Mouse (Mus musculus): ENCODE measurements around the gene Wdr92.
"Not testable (repeated sequence)": the region's sequence is repeated elsewhere in the genome, so short reads cannot be mapped to it uniquely, and the experiment has no call there.

Wdr92 gene

DNA sequence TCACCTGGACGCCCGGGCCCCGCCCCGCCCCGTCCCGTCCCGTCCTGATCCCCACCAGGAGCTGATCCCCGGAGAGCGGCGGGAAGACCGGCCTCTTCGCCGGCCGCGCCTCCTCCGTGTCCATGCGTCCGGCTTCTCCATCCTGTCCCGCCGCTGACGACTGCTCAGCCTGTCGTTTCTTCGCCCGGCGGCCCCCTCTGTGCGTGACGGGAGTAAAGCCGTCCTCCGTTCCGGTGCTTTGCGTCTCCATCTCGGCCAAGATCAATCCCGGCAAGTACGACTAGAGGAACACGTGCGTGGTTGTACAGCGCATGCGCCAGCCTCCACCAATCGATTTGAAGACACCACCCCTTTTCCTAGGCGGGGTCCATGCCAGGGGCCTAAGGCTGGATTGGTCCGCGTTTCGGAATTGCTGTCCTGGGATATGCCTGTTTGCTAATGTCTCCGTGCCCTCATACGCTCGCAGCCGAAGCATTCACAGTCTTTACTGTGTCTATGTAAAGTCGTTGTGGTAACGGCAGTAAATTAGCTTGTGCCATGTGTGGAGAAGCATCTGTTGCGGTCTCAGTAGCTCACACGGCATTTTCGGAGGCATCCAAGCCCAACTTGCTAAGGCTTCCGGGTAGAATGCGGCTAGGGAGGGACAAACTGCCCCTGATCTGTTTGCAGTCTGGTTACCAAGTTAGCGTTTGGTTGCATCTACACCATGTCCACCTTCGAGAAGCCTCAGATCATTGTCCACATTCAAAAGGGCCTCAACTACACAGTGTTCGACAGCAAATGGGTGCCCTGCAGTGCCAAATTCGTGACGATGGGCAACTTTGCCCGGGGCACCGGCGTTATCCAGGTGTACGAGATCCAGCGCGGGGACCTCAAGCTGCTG lies 29.6 kb downstream of the Wdr92 start, which contains the start of gene Pno1:
Pno1 (minus strand) TSS at position 311 of the 883 bp plus-strand sequence.
- peak; percentile 98 for DNase-seq (ENCODE audit: low read depth, low spot score)

DNA sequence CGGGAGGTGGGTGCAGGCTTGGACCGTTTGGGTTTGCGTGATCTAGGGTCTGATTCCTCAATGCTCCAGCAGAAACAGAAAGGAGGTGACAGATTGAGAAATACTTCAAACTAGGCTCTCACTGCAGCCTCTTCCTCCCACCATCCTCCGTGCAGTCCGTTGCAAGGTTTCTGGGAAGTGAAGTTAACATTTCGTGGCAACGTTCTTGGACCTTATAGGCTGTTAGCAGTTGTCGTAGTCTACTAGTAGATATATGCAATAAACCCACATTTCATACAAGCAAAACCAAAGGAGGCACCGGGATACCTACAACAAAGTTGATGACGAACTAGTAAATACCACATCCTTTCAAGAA lies 30.2 kb downstream of the Wdr92 start:
- no peak for DNase-seq (ENCODE audit: low read depth, low spot score)

DNA sequence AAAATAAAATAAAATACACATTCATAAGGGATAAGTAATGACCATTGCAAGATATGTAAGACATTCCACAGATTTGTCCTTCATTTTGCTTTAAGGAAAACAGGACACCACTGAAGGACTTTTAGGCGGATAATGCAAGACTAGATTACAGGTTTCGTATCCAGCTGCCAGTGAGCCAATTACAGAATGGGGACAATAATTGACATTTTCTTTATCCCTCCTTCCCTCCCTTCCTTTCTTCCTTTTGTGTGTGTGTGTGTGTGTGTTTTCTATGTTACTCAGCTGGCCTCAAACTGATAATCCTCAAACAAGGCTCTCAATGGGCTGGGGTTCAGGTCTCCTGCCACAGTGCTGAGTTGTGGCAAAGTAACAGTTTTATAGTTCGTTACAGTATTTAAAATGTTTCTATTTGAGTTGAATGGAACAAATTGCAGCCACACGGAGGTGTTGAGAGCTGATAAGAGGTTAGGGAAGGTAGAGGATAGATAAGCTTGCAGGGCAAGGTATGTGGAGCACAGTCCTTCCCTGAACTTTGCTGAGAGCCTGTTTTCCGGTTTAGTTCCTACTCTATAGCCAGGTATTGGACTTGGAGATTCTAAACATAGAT lies 31.1 kb downstream of the Wdr92 start:
- no peak for DNase-seq (ENCODE audit: low read depth, low spot score)

DNA sequence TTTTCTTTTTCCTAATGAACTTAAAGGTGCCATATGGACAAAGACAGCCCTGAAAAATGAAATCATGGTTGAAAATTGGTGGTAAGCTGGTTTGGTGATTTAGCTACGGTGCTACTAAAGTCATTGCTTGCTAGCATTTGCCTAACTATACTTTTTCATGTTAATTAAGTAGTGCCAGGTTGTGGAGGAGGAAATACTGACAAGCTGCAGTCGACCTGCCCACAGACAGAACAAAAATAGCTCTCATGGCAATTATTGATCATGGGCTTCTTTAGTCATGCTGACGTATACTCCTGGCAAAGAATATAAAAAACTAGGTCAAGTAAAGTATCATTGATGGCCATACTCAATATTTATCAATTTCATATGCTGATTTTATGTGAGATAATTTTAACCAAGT lies 33.6 kb downstream of the Wdr92 start:
- no peak for DNase-seq (ENCODE audit: low read depth, low spot score)

DNA sequence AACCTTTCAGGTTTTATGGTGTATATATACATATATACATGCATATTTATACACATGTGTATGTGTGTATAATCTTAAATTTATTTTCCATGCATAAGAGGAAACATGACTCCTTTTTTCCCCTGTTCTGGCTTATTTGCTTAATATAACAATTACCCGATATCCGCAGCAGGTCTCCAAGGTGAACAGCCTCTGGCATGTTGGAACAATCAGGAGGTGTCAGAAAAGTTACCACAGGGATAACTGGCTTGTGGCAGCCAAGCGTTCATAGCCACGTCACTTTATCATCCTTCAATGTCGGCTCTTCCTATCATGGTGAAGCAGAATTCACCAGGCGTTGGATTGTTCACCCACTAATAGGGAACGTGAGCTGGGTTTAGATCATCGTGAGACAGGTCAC lies 39.2 kb downstream of the Wdr92 start:
- no peak for DNase-seq (ENCODE audit: low read depth, low spot score)

DNA sequence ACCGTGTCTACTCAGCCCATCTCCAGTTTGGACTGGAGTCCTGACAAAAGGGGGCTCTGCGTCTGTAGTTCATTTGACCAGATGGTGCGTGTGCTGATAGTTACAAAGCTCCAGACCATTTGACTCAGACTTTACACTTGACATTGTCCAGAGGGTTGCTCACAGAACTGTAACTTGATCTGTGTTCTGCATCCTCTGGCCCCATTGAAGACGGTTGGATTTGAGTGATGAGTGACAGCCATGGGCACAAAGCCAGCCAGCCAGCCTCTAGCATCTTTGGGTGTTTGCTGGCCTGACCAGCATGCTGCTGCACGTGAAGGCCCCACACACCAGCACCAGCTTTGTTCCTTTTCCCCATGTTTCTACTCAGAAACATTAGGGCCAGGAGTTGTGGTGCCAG lies 50.9 kb downstream of the Wdr92 start:
- DNase-seq (ENCODE audit: low read depth, low spot score) = peak; percentile 4

DNA sequence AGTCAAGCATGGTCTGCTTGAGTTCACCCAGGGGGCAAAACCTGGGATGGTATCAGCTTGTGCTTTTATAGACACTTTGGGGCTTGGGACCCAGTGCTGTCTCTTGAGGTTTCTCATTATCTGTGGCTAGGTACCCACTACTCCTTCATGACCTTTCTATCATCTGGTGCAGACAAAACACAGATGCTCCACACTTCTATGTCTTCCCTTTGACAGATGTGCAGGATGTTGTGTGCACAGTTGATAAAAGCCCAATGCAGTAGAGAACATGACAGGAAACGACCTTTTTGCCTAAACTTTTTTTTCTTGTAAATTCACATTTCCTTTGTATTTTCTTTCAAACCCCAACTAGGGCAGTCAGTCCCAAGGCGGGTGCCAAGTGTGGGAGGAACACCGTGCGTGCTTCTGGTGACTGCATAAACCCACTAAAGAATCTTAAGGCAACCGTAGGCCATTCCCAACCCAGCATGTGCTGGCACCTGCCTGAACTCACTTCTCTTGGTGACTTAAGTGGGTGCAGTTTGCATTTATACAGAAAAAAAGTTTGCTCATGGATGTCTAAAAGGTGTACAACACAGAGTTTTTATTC lies 54.6 kb downstream of the Wdr92 start:
- no peak for DNase-seq (ENCODE audit: low read depth, low spot score)

DNA sequence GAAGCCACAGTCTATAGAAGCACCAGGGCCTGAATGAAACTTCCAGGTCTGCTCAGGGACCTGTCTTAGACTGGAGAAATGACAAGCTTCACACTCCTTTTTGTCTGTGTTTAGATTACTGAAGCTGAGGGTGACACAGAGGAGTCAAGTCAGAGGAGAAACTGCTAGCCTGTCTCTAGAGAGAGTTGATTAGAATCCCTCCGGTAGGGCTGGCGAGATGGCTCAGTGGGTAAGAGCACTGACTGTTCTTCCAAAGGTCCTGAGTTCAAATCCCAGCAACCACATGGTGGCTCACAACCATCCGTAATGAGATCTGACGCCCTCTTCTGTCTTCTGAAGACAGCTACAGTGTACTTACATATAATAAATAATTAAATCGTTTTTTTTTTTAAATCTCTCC lies 56.7 kb downstream of the Wdr92 start:
- DNase-seq (ENCODE audit: low read depth, low spot score) = not testable (repeated sequence)

DNA sequence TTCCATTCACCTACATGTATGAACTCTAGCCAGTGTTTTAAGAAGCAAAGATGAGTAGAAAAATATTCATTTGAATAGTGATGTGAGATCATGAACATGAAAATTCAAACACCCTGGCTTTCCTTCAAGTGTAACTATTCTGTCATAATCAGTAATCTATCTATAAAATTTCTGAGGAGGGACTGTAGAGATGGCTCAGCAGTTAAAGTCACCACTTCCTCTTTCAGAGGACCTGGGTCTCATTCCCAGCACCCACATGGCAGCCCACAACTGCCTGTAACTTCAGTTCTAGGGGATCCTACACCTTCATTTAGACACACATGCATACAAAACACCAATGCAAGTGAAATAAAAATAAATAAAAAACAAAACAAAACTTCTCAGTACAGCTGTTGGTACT lies 66.8 kb downstream of the Wdr92 start:
- no peak for DNase-seq (ENCODE audit: low read depth, low spot score)

DNA sequence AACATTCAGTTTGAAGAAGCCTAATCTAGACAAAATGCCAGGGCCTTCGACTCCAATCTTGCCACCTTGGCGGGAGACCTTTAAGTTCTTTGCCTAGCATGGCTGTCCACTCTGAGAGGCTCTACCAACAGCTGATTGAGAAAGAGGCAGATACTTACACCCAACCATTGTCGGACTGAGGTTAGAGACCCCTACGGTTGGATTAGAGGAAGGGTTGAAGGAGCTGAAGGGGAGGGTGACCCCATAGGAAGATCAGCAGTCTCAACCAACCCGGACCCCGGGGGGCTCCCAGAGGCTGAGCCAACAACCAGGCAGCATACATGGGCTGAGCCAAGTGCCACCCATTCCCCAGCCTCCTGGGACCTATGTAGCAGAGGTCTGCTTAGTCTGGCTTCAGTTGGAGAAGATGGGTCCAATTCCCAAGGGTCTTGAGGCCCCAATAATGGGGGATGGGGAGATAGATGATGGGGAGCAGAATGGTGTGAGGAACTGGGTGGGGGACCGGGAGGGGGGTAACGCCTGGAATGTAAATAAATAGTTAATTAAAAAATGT lies 75.0 kb downstream of the Wdr92 start:
- no peak for DNase-seq (ENCODE audit: low read depth, low spot score)

DNA sequence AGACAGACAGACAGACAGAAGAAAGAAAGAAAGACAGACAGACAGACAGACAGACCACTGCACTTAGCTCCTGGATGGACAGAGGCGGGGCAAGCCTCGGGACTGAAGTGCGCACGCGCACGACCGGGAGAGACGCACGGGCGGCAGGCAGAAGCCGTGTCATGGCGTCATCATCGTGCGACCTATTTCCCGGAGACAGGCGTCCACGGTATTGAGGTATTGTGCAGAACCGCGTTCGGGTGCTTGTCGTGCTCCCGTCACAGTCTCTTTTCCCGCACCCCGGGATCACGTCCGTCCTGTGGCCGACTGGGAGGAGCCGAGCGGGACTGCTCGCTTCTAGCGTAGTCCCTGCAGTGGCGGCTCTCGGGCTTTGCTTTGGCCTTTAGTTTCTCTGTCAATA lies 75.5 kb downstream of the Wdr92 start, which contains the start of gene C1d:
C1d (plus strand) TSS at position 137 of the 400 bp plus-strand sequence.
- peak; percentile 98 for DNase-seq (ENCODE audit: low read depth, low spot score)

DNA sequence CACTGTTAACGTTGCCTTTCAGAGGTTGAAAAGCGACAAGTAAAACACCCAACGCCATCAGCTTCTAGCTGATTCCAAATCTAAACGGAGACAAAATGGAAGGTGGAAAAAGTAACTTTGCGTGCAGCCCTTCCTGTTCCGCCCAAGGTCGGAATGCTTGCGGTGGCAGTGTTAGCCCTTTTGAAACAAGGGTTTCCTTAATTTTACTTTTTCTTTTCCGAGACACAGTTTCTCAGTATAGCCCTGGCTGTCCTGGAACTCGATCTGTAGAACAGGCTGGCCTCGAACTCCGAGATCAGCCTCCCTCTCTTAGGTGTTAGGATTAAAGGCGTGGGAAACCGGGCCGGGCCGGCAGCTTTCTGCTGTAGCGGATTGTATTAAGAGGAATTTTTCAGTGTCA lies 76.0 kb downstream of the Wdr92 start:
- no peak for DNase-seq (ENCODE audit: low read depth, low spot score)

DNA sequence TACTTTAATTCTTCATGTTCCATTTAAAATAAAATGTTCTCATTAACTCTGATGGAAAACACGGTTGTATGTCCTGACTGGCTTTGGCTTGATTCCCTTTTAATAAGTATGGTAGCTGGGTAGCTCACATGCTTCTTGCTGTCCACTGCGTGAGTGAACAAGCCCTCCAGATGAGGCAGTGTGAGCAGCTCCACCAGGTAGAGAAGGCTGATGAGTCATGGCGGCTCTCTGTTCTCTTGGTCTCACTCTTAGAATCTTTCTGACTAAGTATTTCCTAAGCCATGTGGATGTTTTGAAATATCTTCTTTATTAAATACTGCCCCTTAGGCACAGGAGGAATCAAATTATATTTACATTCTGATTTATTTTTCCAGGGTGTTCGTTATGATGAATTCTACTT lies 85.3 kb downstream of the Wdr92 start:
- DNase-seq (ENCODE audit: low read depth, low spot score) = no peak

DNA sequence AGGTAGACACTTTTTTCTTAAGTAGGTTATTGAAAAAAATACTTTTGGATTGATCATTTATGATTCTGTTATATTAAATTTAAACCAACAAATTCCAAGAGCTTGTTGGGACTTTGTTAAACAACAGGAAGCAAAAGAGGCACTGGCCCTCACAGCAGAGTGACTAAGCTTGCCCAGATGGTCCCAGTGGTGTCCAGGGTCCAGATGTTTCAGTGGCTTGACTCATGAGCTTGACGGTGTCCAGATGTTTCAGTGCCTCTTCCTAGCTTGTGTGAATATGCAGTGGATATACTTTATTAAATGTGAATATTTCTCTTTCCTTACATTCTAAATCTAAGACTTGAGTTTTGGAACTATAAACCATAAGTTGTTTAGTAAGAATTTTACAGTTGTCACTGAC lies 86.9 kb downstream of the Wdr92 start:
- DNase-seq (ENCODE audit: low read depth, low spot score) = no peak

DNA sequence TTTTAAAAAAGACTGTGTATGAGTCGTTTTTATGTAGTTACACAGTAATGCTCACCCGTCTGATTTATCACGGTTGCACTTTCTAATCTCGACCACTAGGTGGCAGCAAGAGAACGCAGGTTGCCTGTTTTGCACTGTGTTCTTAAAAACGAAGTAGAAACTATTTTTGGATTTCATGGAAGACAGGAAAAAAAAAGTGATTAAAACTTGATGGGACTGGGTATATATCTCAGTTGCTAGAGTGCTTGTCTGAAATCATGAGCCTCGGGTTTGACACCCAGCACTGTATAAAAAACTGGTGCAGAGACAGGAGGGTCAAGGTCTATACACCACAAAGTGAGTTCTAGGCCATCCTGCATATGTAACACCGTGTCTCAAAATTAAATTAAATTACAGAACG lies 98.1 kb downstream of the Wdr92 start:
- DNase-seq (ENCODE audit: low read depth, low spot score) = peak; percentile 73
